Mouse (Mus musculus): Measurements from ENCODE around the gene Col12a1.

Gene Col12a1

GRCm38 (mm10) chr9:79605722-79606121, 112.9 kb downstream of the Col12a1 start:
- no peak for DNase-seq (ENCODE audit: low spot score in 2 of 2)

DNA sequence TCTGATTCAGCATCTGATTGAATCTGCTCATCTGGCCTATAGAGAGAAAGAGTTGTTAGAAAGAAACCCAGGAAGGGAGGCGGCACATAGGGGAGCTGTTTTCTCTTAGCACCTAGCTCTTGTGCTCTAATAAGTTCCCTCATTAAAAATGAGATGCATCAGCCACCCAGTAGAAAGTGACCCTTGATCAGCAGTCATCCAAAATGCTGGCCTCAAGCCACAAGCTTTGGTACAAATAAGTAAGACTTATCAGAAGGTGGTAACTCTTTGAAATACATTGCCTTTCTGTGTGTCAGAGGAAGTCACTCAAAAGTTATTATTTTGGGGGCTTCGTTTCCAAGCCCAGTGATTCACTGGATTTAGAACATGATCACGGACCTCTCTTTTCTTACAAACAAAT, 114.1 kb downstream of the Col12a1 start:
- no peak for DNase-seq (ENCODE audit: low spot score in 2 of 2)

- DNase-seq (ENCODE audit: low spot score in 2 of 2), result no peak
Observed at GRCm38 (mm10) chr9:79603448-79603847, 115.2 kb downstream of the Col12a1 start.

GRCm38 (mm10) chr9:79600237-79600570, 118.4 kb downstream of the Col12a1 start:
- no peak for DNase-seq (ENCODE audit: low spot score in 2 of 2)

GRCm38 (mm10) chr9:79599395-79600236, 119.0 kb downstream of the Col12a1 start:
- no peak for DNase-seq (ENCODE audit: low spot score in 2 of 2)

DNA sequence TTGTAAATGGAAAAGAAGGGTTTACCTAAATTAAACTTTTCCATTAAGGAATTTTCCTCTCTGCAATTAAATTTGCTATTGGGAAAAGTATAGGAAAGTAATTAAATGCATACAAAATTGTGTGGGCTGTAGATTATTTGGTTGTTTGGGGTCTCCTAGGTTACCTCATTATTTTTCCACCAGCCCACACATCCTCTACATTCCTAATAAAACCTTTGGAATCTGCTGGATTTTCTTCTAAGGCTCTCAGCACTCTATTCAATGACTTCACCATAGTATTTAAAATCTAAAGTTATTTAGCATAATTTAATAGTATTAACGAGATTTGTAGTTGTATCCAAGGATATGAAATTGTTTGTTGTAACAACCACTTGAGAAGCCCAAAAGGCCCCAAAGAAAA, 120.1 kb downstream of the Col12a1 start:
- no peak for DNase-seq (ENCODE audit: low spot score in 2 of 2)

- no peak for DNase-seq (ENCODE audit: low spot score in 2 of 2)
Observed at GRCm38 (mm10) chr9:79586415-79587195, 132.0 kb downstream of the Col12a1 start.

DNA sequence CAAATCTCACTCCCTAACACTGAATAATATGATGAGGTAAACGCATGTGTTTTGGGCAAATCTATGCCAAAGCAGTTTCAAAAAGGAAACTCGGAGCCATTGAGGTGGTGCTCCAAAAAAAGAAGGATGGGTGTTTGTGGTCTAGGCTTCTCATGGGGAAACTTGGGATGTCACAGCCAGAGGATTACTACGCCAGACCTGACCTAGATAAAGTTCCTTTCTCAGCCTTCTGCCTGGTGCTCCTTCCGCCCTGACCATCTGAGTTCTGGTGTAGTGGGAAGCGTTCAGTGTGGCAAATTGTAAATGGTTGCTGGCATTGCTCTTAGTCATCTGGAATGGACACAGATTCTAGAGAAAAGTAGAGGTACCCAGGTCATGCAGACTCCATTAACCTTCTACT, 151.8 kb downstream of the Col12a1 start:
- no peak for DNase-seq (ENCODE audit: low spot score in 2 of 2)

- peak; percentile 12 to 36 for DNase-seq (ENCODE audit: low spot score in 2 of 2)
Observed at GRCm38 (mm10) chr9:79553297-79553696, 165.3 kb downstream of the Col12a1 start.

Measured in right cerebral cortex, adult 2 months (tissue).